Mouse (Mus musculus) brain, embryonic 14.5 days (tissue): ENCODE results near the gene Rcn3.

Experiments
- CTCF ChIP-seq: fragments of 200-500 bp; IDR thresholded peaks from 2 replicates; pipeline ENCODE4 v1.5.1; 2012; ENCODE audit warnings: inconsistent platforms, mild to moderate bottlenecking, moderate library complexity, borderline replicate concordance; ENCODE audit not compliant: insufficient read depth, insufficient read length; ENCODE audit errors: extremely low read depth
- POLR2A ChIP-seq: fragments of 200-500 bp; IDR thresholded peaks from 2 replicates; pipeline ENCODE4 v1.6.1; 2012; ENCODE audit warnings: mild to moderate bottlenecking, inconsistent platforms, borderline replicate concordance; ENCODE audit not compliant: poor library complexity, insufficient read depth, insufficient read length, severe bottlenecking; ENCODE audit errors: extremely low read depth

- TF ChIP-seq POLR2A = no peak
- TF ChIP-seq CTCF = peak; percentile 97
These were observed 12.2 kb downstream of the Rcn3 start for GRCm38 (mm10) chr7:45079856-45080255.
